Mouse (Mus musculus) liver, embryonic 11.5 days (tissue): Measurements from ENCODE around the gene Tdrd5. TPM values are rescaled to one million over a fixed set of nuclear protein-coding genes. Genes with fewer than 3 reads are reported as not detected.
A peak's percentile ranks its signal among the peaks of the same experiment; 100 is the strongest.

Source experiments
- ATAC-seq: fragments of 200-750 bp; cut with Nextera tagmentation; replicated peaks from 2 replicates; pipeline ENCODE4 v1.8.0; 2017; ENCODE audit warnings: moderate number of reproducible peaks, mild to moderate bottlenecking, moderate TSS enrichment, moderate library complexity; ENCODE audit not compliant: low FRiP score
- DNase-seq: peaks from one replicate; pipeline ENCODE4 v3.0.0-alpha.2; 2017; ENCODE audit warnings: low spot score
- H3K27ac ChIP-seq: fragments of 300-500 bp; sonication (generic); 2 replicates; pipeline ENCODE4 v1.5.1; 2014; ENCODE audit warnings: mild to moderate bottlenecking, low read depth, low read length, control low read depth
- H3K27me3 ChIP-seq: fragments of 300-500 bp; sonication (generic); replicated peaks from 2 replicates; pipeline ENCODE4 v1.6.1; 2014; ENCODE audit warnings: low read length, mixed read lengths; ENCODE audit not compliant: control insufficient read depth, insufficient read depth
- H3K36me3 ChIP-seq: fragments of 300-500 bp; sonication (generic); 2 replicates; pipeline ENCODE4 v1.6.1; 2014; ENCODE audit warnings: mild to moderate bottlenecking, low read length, moderate library complexity, mixed read lengths; ENCODE audit not compliant: control insufficient read depth, insufficient read depth
- H3K4me1 ChIP-seq: fragments of 300-500 bp; sonication (generic); replicated peaks from 2 replicates; pipeline ENCODE4 v1.6.1; 2014; ENCODE audit warnings: low read length, mixed read lengths; ENCODE audit not compliant: control insufficient read depth, insufficient read depth
- H3K4me2 ChIP-seq: fragments of 300-500 bp; sonication (generic); 2 replicates; pipeline ENCODE4 v1.6.1; 2014; ENCODE audit warnings: mild to moderate bottlenecking, control low read depth, moderate library complexity
- H3K4me3 ChIP-seq: fragments of 300-500 bp; sonication (generic); 2 replicates; pipeline ENCODE4 v1.5.1; 2014; ENCODE audit warnings: low read depth, low read length, control low read depth
- H3K9ac ChIP-seq: fragments of 300-500 bp; sonication (generic); 2 replicates; pipeline ENCODE4 v1.6.1; 2014; ENCODE audit warnings: low read depth, low read length, control low read depth
- H3K9me3 ChIP-seq: fragments of 300-500 bp; sonication (generic); 2 replicates; pipeline ENCODE4 v1.6.1; 2016; ENCODE audit warnings: low read length, inconsistent platforms, mixed read lengths; ENCODE audit not compliant: control insufficient read depth
- WGBS: fragments of 180-500 bp; shearing (Covaris S2); extraction: QIAGEN DNeasy Blood & Tissue Kit; methylation state at CpG from one replicate; pipeline ENCODE4 v1.1.7; 2014; 5-methylcytosine and 5-hydroxymethylcytosine counted together
- polyA plus RNA-seq: library from polyadenylated mRNA; unstranded; fragments of >200 nt; fragmentation: Nextera tagmentation; extraction: Ambion mirVana; gene quantifications from 2 replicates; pipeline ENCODE4 v1.2.1, GENCODE M21; 2014

The Tdrd5 gene
- polyA plus RNA-seq, 1 experiment from 2014 or later, result 0.44 TPM

DNA sequence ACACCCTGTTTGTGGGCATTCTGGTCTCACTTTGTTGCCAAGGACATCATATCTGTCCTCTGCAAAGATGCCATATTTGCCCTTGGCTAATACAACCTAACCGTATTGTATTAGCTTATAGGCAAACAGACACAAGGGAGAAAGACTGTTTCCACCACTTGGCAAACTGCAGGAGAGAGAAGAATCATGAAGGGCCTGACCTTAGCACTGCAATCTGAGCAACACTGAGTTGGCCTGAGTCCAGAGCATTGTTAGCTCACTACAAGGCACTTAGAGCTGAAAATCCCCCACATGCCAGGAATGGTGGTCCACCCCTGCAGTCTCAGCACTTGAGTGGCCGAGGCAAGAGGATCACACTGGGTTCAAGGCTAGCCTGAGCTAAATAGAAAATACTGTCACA is 84.9 kb downstream of the Tdrd5 start:
- 0 out of 2 replicates have a peak overlapping the region, but pooled peaks have one; percentile 85 for H3K27ac ChIP-seq

DNA sequence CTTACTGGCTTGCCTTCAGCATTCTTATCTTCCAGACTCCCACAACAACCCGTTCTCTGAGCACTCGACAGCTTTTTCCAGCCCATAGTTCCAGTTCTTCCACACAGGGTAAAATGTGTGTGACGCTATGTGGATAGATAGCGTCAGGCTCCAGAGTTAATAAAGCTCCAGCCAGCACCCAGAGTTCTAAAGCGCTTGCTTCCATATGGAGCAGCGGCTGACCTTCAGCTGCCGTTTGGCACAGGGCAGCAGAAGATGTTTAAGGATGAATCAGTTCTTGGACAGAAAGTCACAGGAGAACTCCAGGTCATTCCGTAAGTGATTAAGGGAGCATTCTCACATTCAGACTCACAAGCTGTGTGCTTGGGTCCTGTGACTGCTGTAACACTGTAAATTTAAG is 85.5 kb downstream of the Tdrd5 start:
- Histone ChIP-seq H3K4me2 (peak overlapping the region; percentile 38), H3K9ac (no peak overlapping the region), H3K9me3 (no peaks in the 10 kb centered on the region), H3K4me3 (no peak overlapping the region), H3K27me3 (no peaks in the 10 kb centered on the region), H3K4me1 (peaks cover 55% of the 10 kb centered on the region), H3K27ac (peak overlapping the region; percentile 85), H3K36me3 (no peaks in the 10 kb centered on the region)
- 62% methylated on average over 8 of the region's 8 CpGs for WGBS
- DNase-seq, result no peak
- no peak for ATAC-seq

More for the DNA sequence above, 84.9 kb downstream of the Tdrd5 start:
- no peak overlapping the region for H3K4me3 ChIP-seq
- H3K9me3 ChIP-seq, result no peaks in the 10 kb centered on the region
- no peak overlapping the region for H3K4me2 ChIP-seq
- DNase-seq (no peak), ATAC-seq (no peak)
- no peaks in the 10 kb centered on the region for H3K27me3 ChIP-seq
- H3K9ac ChIP-seq, result no peak overlapping the region
- WGBS, result 80% methylated on average over 2 of the region's 2 CpGs
- no peaks in the 10 kb centered on the region for H3K36me3 ChIP-seq
- H3K4me1 ChIP-seq, result peaks cover 55% of the 10 kb centered on the region

DNA sequence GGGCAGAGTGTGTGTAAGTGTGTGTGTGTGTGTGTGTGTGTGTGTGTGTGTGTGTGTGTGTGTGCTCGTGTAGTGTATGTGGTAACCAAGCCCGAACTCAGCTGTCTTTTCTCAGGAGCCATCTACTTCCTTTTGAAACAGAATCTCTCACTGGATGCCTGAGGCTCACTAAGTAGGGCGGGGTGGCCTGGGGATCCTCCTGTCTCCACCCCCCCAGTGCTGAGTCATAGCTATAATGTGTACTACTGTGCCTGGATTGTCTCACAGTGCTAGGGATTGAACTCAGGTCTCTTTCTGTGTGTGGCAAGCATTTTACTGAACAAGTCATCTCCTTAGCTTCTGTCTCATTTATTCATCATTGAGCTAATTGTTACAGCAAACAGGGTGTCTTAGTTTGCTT is 86.1 kb downstream of the Tdrd5 start:
- ATAC-seq (peak; percentile 85), DNase-seq (no peak)
- peaks cover 55% of the 10 kb centered on the region for H3K4me1 ChIP-seq
- peak overlapping the region; percentile 85 for H3K27ac ChIP-seq
- peak overlapping the region; percentile 47; the same call in 1 of the 2 replicates for H3K9ac ChIP-seq
- H3K4me2 ChIP-seq, result peak overlapping the region; percentile 44
- H3K27me3 ChIP-seq, result no peaks in the 10 kb centered on the region
- H3K9me3 ChIP-seq, result no peaks in the 10 kb centered on the region
- 22% methylated on average over 3 of the region's 3 CpGs for WGBS
- no peaks in the 10 kb centered on the region for H3K36me3 ChIP-seq
- H3K4me3 ChIP-seq, result no peak overlapping the region

DNA sequence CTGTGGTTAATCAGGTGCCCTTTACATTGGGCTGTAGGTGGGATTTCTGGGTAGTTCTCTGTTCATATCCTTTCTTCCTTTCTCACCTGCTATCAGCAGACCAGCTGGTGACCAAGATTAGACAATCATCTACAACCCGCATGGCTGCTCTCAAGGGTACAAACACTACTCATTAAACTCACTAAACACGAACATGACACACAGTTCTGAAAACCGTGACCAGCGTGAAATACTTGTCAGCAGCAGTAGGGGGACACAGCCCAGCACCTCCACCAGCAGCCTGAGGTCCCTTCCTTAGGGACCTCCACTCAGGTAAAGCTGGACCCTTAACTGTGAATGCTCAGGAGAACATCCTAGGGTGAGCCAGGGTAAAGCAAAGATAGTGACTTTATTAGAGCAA is 87.2 kb downstream of the Tdrd5 start:
- H3K4me1 ChIP-seq, result peaks cover 46% of the 10 kb centered on the region
- no peak for DNase-seq
- WGBS, result 75% methylated on average over 4 of the region's 4 CpGs
- no peaks in the 10 kb centered on the region for H3K36me3 ChIP-seq
- no peak overlapping the region for H3K4me3 ChIP-seq
- ATAC-seq, result no peak
- H3K27me3 ChIP-seq, result no peaks in the 10 kb centered on the region
- H3K27ac ChIP-seq, result peak overlapping the region; percentile 85; the same call in 1 of the 2 replicates
- no peak overlapping the region for H3K9ac ChIP-seq
- H3K4me2 ChIP-seq, result no peak overlapping the region
- no peaks in the 10 kb centered on the region for H3K9me3 ChIP-seq

DNA sequence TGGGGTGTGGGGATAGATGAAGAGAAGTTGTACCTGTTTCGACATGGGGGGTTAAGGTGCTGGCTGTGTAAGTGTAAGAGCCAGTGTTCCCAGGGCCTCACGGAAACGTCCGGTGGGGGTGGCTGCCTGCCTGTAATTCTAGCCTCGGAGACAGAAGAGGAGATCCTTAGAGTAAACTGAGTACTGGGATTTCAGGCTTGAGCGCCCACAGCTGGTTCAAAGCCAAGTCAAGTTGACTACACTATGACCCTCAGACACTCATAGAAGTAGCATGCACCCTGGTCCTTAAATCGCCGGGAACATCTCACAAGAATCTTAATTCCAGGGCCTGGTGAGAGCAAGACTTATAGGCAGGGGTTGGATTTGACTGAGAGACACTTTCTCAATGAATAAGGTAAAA is 88.8 kb downstream of the Tdrd5 start:
- Histone ChIP-seq H3K27ac (no peak overlapping the region), H3K27me3 (no peaks in the 10 kb centered on the region), H3K4me2 (0 out of 2 replicates have a peak overlapping the region, but pooled peaks have one; percentile 9), H3K9ac (no peak overlapping the region), H3K4me3 (no peak overlapping the region), H3K4me1 (peaks cover 43% of the 10 kb centered on the region), H3K36me3 (no peaks in the 10 kb centered on the region), H3K9me3 (no peaks in the 10 kb centered on the region)
- ATAC-seq (no peak), DNase-seq (no peak)
- WGBS, result 89% methylated on average over 8 of the region's 8 CpGs

DNA sequence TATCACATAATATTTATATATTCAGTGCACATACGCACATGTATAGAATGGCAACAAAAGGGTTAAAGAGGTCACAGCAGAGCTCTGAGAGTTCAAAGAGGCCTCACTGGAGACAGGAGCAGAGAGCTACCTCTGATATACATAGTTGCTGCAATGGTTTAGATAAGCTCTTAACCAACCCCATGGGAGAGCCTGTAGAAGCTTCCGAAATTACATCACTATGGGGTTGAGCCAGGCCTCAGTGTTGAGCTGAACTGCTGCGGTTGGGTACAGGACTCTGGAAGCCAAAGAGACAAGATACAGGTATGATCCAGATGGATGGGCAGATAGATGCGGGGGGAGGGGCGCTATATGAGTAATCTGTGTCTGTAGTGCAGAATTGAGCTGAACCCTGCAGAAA is 90.5 kb downstream of the Tdrd5 start:
- ATAC-seq, result peak; percentile 98
- peak overlapping the region; percentile 50 for H3K4me2 ChIP-seq

DNA sequence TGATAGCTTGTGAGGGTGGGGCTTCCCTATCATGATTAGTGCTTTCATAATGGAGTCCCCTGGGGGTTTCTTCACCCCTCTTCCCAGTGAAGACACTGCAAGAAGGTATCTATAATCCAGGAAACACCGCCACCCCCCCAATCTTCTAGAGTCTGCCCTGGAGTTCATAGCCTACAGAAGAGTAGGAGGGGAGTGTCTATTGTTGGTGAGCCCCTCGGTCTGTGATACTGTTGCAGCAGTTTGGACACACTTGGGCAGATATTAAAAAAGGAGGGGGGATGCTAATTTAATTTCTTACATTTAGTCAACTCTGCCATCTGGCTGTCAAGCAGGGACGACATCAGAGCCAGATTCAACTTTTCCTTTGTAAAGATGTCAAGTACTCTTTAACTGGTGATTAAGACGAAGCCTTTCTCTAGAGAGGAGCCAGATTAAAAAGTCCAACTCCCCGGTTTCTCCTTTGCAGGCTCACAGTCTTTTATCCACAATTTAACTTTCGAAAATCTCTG is 91.6 kb downstream of the Tdrd5 start:
- H3K4me1 ChIP-seq, result peaks cover 27% of the 10 kb centered on the region

More for the DNA sequence above, 90.5 kb downstream of the Tdrd5 start:
- Histone ChIP-seq H3K4me3 (peak overlapping the region; percentile 16; the same call in 1 of the 2 replicates), H3K27ac (peak overlapping the region; percentile 78), H3K27me3 (no peaks in the 10 kb centered on the region), H3K9ac (peak overlapping the region; percentile 28; the same call in 1 of the 2 replicates), H3K36me3 (no peaks in the 10 kb centered on the region), H3K9me3 (no peaks in the 10 kb centered on the region), H3K4me1 (peaks cover 38% of the 10 kb centered on the region)
- no peak for DNase-seq
- 41% methylated on average over 5 of the region's 5 CpGs for WGBS

More for the DNA sequence above, 91.6 kb downstream of the Tdrd5 start:
- H3K4me3 ChIP-seq, result no peak overlapping the region
- H3K27me3 ChIP-seq, result peaks cover 9% of the 10 kb centered on the region
- H3K36me3 ChIP-seq, result no peaks in the 10 kb centered on the region
- H3K9me3 ChIP-seq, result no peaks in the 10 kb centered on the region
- H3K4me2 ChIP-seq, result no peak overlapping the region
- H3K9ac ChIP-seq, result no peak overlapping the region
- ATAC-seq (no peak), DNase-seq (no peak)
- 66% methylated on average over 6 of the region's 6 CpGs for WGBS
- no peak overlapping the region for H3K27ac ChIP-seq

Other genes starting within 250 kb of the Tdrd5 start
- gene Fam163a, start 98.6 kb downstream of the Tdrd5 start, polyA plus RNA-seq, result 0.26 and 0.43 TPM in 2 replicates
- not detected in 2 replicates for gene Nphs2, start 7.1 kb upstream of the Tdrd5 start, polyA plus RNA-seq
- gene Gm2000, start 62.4 kb upstream of the Tdrd5 start, polyA plus RNA-seq, result 1,139 and 1,273 TPM in 2 replicates
- gene Axdnd1, start 117.5 kb upstream of the Tdrd5 start, polyA plus RNA-seq, result 0.05 and 0.18 TPM in 2 replicates
- 29.3 and 32.2 TPM in 2 replicates for gene Soat1, start 170.7 kb upstream of the Tdrd5 start, polyA plus RNA-seq
- gene Gm10031, start 220.3 kb upstream of the Tdrd5 start, polyA plus RNA-seq, result 0.08 and 0.14 TPM in 2 replicates